In the genomic region with DNA sequence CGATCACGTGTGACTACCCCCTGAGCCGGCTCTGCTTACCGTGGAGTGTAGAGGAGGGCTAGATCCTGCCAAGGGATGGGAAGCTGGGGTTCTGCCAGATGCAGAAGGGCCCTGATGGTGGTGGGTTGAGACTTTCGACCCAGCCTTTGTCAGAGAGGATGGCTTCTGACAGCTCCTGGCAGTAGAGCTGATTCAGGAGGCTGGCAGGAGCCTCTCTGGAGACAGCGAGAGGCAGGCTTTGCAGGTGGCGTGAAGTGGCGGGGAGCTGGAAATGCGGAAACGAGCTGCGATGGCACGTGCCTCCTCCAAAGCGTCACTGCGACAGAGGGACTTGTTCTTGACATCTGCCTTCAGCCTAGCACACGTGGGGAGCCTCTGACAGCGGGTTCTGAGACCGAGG, we compare ENCODE assay signal across 17 mouse cellular contexts.
DNase-seq lines count a peak whose midpoint lies in the region; ATAC-seq and TF ChIP-seq lines count a peak whose summit lies in the region.
"Had no signal": no experiment of that assay in that cellular context is flagged by ENCODE, and none has a peak within 500 bp of the region (broad histone marks: within the 10 kb centered on the region; RNA-seq: fewer than 3 reads in every experiment).

No protein-coding gene starts in this region.

- no peak for TF ChIP-seq POLR2A in brain, embryonic 14.5 days (IDR thresholded peaks at IDR 0.05; ENCODE audit: borderline replicate concordance, extremely low read depth, insufficient read depth, insufficient read length, poor library complexity, severe bottlenecking)

- peak overlapping the region; percentile 61 for H3K27ac ChIP-seq in forebrain, embryonic 16.5 days (ENCODE audit: low read length)
- H3K27ac ChIP-seq: gastrocnemius, adult 2 months; kidney, postnatal 0 days; limb, embryonic 12.5 days; liver, embryonic 15.5 days; midbrain, embryonic 12.5 days had no signal

- TF ChIP-seq CTCF in brain, embryonic 14.5 days (IDR thresholded peaks at IDR 0.05; ENCODE audit: borderline replicate concordance, extremely low read depth, insufficient read depth, insufficient read length) = no peak

- H3K4me1 ChIP-seq in forebrain, embryonic 16.5 days (replicated peaks; ENCODE audit: control insufficient read depth, insufficient read depth, low read length) = peaks cover 26% of the 10 kb centered on the region
- H3K4me1 ChIP-seq: limb, embryonic 12.5 days; liver, embryonic 15.5 days had no signal

- no peaks in the 10 kb centered on the region for H3K27me3 ChIP-seq in forebrain, embryonic 16.5 days (replicated peaks; ENCODE audit: control insufficient read depth, insufficient read depth, low read length)
- H3K27me3 ChIP-seq: limb, embryonic 12.5 days; liver, embryonic 15.5 days had no signal

- no peak overlapping the region for H3K4me3 ChIP-seq in forebrain, embryonic 16.5 days (replicated peaks; ENCODE audit: low read length)
- H3K4me3 ChIP-seq: gastrocnemius, adult 2 months; limb, embryonic 12.5 days; liver, embryonic 15.5 days; midbrain, embryonic 12.5 days had no signal

- ATAC-seq in forebrain, embryonic 16.5 days = peak; percentile 39

- no peaks in the 10 kb centered on the region for H3K9me3 ChIP-seq in forebrain, embryonic 16.5 days (ENCODE audit: control insufficient read depth, low read length)
- H3K9me3 ChIP-seq: liver, embryonic 15.5 days had no signal

- WGBS in forebrain, embryonic 16.5 days = 57% methylated on average over 17 of the region's 17 CpGs

- H3K9ac ChIP-seq in forebrain, embryonic 16.5 days (replicated peaks; ENCODE audit: low read depth, low read length) = no peak overlapping the region
- H3K9ac ChIP-seq: limb, embryonic 12.5 days; liver, embryonic 15.5 days; midbrain, embryonic 12.5 days had no signal

- no peaks in the 10 kb centered on the region for H3K36me3 ChIP-seq in forebrain, embryonic 16.5 days (ENCODE audit: control insufficient read depth, insufficient read depth)
- H3K36me3 ChIP-seq: limb, embryonic 12.5 days; liver, embryonic 15.5 days; midbrain, embryonic 12.5 days had no signal

- DNase-seq in cerebellum, adult 11-12 months = peak; percentile 60
- no peak for DNase-seq in cerebellum, adult 9-10 months
- DNase-seq in layer of hippocampus, adult 9-11 months = peak; percentile 50
- no peak for DNase-seq in layer of hippocampus, postnatal 25 days (ENCODE audit: extremely low spot score in 1 of 2, low spot score in 1 of 2)
- peak; percentile 56 for DNase-seq in brain, embryonic 14.5 days (ENCODE audit: low read depth)
- DNase-seq in adrenal gland, adult 18-20 months (ENCODE audit: low spot score in 2 of 2) = no peak
- no peak for DNase-seq in urinary bladder, adult 18-20 months (ENCODE audit: low spot score in 2 of 2)
- DNase-seq: embryo, embryonic 11 days; gastrocnemius, adult 2 months; heart, postnatal 14 days; lung, postnatal 14 days; thymus, adult 18-20 months had no signal

- H3K4me2 ChIP-seq in forebrain, embryonic 16.5 days (ENCODE audit: low read length) = no peak overlapping the region
- H3K4me2 ChIP-seq: limb, embryonic 12.5 days; liver, embryonic 15.5 days; midbrain, embryonic 12.5 days had no signal

Comparison
In these comparisons a context has a peak if more than half of its experiments do, and no peak if none do; other contexts are left out.
1. DNase-seq: peak in cerebellum, adult 11-12 months (single experiment), layer of hippocampus, adult 9-11 months (single experiment) and brain, embryonic 14.5 days (single experiment); none in cerebellum, adult 9-10 months (single experiment), layer of hippocampus, postnatal 25 days (0 of 2), adrenal gland, adult 18-20 months (0 of 2) and urinary bladder, adult 18-20 months (0 of 2).